ENCODE assay signal across 8 mouse cellular contexts in the genomic region with DNA sequence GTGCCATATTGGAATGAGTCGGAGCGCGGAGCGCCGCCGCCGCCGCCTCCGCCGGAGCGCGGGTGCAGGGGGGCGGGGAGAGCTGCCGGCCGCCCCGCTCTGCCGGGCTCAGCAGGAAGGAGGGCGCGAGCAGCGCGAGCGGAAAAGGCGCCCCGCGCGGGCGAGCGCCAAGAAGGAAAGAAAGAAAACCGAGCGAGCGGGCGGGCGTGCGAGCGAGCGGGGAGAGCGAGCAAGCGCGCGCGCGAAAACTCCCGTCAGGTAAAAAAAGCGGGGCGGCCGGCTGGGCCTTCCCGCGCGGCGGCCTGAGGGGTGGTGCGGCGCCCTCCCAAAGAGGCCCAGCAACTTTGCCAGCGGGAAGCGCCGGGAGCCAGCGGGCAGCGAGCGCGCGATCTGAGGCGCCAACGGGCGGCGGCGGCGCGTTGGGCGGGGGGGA. TPM values are rescaled to one million over a fixed set of nuclear protein-coding genes. Genes with fewer than 3 reads are reported as not detected.
DNase-seq lines count a peak whose midpoint lies in the region; ATAC-seq and TF ChIP-seq lines count a peak whose summit lies in the region.

No protein-coding gene starts in this region.

- peaks cover 4% of the 10 kb centered on the region for H3K27me3 ChIP-seq in hindbrain, embryonic 12.5 days

- no peaks in the 10 kb centered on the region for H3K9me3 ChIP-seq in hindbrain, embryonic 12.5 days (replicated peaks)

- peaks cover 11% of the 10 kb centered on the region for H3K4me1 ChIP-seq in hindbrain, embryonic 12.5 days

- TF ChIP-seq CTCF in left cerebral cortex, adult 2 months (IDR thresholded peaks at IDR 0.05), result no peak

- H3K27ac ChIP-seq in hindbrain, embryonic 12.5 days, result peak overlapping the region; percentile 96
- peak overlapping the region; percentile 93 for H3K27ac ChIP-seq in left cerebral cortex, adult 2 months

- peak overlapping the region; percentile 85 for H3K9ac ChIP-seq in hindbrain, embryonic 12.5 days

- peak; percentile 75 for DNase-seq in T-cell, adult 2 months (ENCODE audit: low spot score)
- DNase-seq in cerebellum, adult 18-20 months, result peak; percentile 77 to 88
- peak; percentile 66 to 82 for DNase-seq in frontal cortex, postnatal 10 days (ENCODE audit: low spot score in 2 of 2)
- peak; percentile 80 to 88 for DNase-seq in left cerebral cortex, adult 2 months (ENCODE audit: extremely low spot score in 1 of 2, low spot score in 2 of 2)
- DNase-seq in lung, postnatal 25 days (ENCODE audit: low spot score), result peak; percentile 66
- peak; percentile 93 for DNase-seq in retina, postnatal 1 day
- DNase-seq in yolk sac, embryonic 10.5 days (ENCODE audit: low spot score), result peak; percentile 87

- intact Hi-C loops in left cerebral cortex, adult 2 months (cut with DNase I), result loop anchor here (10.0 kb wide), 1 partner anchor 149 kb away; no protein-coding TSS in a partner anchor

- peak overlapping the region; percentile 88 for H3K4me3 ChIP-seq in hindbrain, embryonic 12.5 days
- peak overlapping the region; percentile 96 for H3K4me3 ChIP-seq in left cerebral cortex, adult 2 months

- WGBS in hindbrain, embryonic 12.5 days, result under 1% methylated on average over 54 of the region's 68 CpGs

- no peaks in the 10 kb centered on the region for H3K36me3 ChIP-seq in hindbrain, embryonic 12.5 days

- ATAC-seq in hindbrain, embryonic 12.5 days (ENCODE audit: low FRiP score), result peak; percentile 84

- H3K4me2 ChIP-seq in hindbrain, embryonic 12.5 days (replicated peaks), result peak overlapping the region; percentile 72

RNA-seq across cellular contexts. Expression of gene Sfmbt1, which starts 1.0 kb away (rescaled TPM):
- polyA plus RNA-seq in hindbrain, embryonic 12.5 days (2016; fragmentation: Nextera tagmentation; extraction: Ambion mirVana), result 17.9 and 18.1 TPM in 2 replicates
- total RNA-seq in left cerebral cortex, adult 2 months (2021), result 10 to 100 TPM; 38.4 to 38.8 TPM

Comparison
In these comparisons a context has a peak if more than half of its experiments do, and no peak if none do; other contexts are left out.
1. Peak in every context shown above with its lines: DNase-seq, ATAC-seq, H3K4me3 ChIP-seq and H3K27ac ChIP-seq.